8 mouse cellular contexts compared by ENCODE assay signal in the genomic region with DNA sequence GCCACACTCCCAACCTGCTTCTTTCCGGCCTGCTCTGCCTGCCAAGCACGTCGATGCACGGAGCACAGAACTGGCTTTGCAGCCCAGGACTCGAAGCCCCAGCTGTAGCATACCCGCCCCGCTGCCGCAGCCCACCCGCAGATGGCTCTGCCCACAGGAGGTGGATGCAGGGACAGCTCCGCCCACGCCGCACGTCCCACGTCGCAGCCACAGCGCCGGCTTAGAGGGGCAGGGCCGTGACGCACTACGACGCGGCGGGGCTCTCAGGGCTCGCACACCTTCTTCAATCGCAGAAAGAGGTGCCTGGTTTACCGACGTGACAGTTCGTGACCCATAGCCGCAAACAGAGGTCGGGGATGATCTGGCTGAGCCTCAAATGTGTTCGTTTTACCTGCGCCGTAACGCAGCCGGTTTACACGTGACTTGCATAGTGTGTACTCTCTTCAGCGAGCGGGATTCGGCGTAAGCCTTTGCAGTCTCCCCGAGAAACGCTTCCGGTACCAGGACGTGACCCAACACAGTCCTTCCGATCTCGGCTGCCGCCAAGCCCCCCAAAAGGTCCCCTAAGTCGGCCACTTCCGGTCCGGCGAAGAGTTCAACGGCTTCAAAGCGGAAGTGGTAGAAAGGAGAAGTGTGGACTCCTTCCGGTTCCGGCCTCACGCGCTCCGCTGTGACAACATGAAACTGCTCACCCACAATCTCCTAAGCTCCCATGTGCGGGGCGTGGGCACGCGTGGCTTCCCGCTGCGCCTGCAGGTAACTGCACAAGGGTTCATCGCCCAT. TPM values are rescaled to one million over a fixed set of nuclear protein-coding genes. Genes with fewer than 3 reads are reported as not detected.
DNase-seq lines count a peak whose midpoint lies in the region; ATAC-seq lines count a peak whose summit lies in the region.

Trmt112 (plus strand) TSS at position 192 of the 783 bp plus-strand sequence.
Prdx5 (minus strand) TSS at position 600 of the 783 bp plus-strand sequence.

- H3K4me1 ChIP-seq in megakaryocyte, embryonic 14.5 days, result peaks cover 80% of the 10 kb centered on the region

- H3K9me3 ChIP-seq in megakaryocyte, embryonic 14.5 days, result no peaks in the 10 kb centered on the region

- H3K27me3 ChIP-seq in megakaryocyte, embryonic 14.5 days (replicated peaks), result no peaks in the 10 kb centered on the region

- peak within 1 kb of the TSS; percentile 99 for H3K4me3 ChIP-seq in megakaryocyte, embryonic 14.5 days (replicated peaks)

- peak; percentile 79 for ATAC-seq in common myeloid progenitor, adult 5-6 weeks (replicated peaks; ENCODE audit: low read depth, poor library complexity, severe bottlenecking)

- H3K36me3 ChIP-seq in megakaryocyte, embryonic 14.5 days (replicated peaks; ENCODE audit: low read length), result peaks cover 75% of the 10 kb centered on the region

- peak; percentile 95 for DNase-seq in ZHBTc4 (ENCODE audit: low read depth, low spot score)
- DNase-seq in gastrocnemius, adult 8-10 months (ENCODE audit: low spot score in 2 of 2), result peak; percentile 74 to 87
- DNase-seq in hindlimb bud, embryonic 11.5 days (ENCODE audit: extremely low spot score, low read depth, low spot score), result peak; percentile 75
- peak; percentile 84 to 94 for DNase-seq in left cerebral cortex, adult 8-10 months (ENCODE audit: low spot score in 2 of 2)
- peak; percentile 96 to 97 for DNase-seq in right cerebral cortex, postnatal 10 days (ENCODE audit: low spot score in 2 of 2)
- DNase-seq in urinary bladder, postnatal 25 days (ENCODE audit: low spot score), result peak; percentile 74

RNA-seq across cellular contexts. Expression of gene Trmt112, which starts in this region (rescaled TPM):
- 251 and 275 TPM in 2 replicates for total RNA-seq in common myeloid progenitor, adult 5-6 weeks (2017)
- total RNA-seq in gastrocnemius, adult 8-10 months (2022), result 10 to 100 TPM; 34.1 to 46.3 (median 39.7) TPM
- 10 to 100 TPM; 35.0 to 55.2 (median 44.9) TPM for total RNA-seq in left cerebral cortex, adult 8-10 months (2022)
- 107 and 147 TPM in 2 replicates for polyA plus RNA-seq in megakaryocyte, embryonic 14.5 days (2012; ENCODE audit: insufficient read depth, low replicate concordance)

RNA-seq across cellular contexts. Expression of gene Prdx5, which starts in this region (rescaled TPM):
- total RNA-seq in common myeloid progenitor, adult 5-6 weeks (2017), result 131 and 139 TPM in 2 replicates
- total RNA-seq in gastrocnemius, adult 8-10 months (2022), result 100 to 1,000 TPM; 195 to 214 (median 202) TPM
- total RNA-seq in left cerebral cortex, adult 8-10 months (2022), result 100 to 1,000 TPM; 294 to 374 (median 338) TPM
- polyA plus RNA-seq in megakaryocyte, embryonic 14.5 days (2012; ENCODE audit: insufficient read depth, low replicate concordance), result 209 and 955 TPM in 2 replicates

Comparison
In these comparisons a context has a peak if more than half of its experiments do, and no peak if none do; other contexts are left out.
1. Peak in every context shown above with its lines: DNase-seq, ATAC-seq and H3K4me3 ChIP-seq.